Mouse (Mus musculus): ENCODE measurements around the gene Ggt5.

- TF ChIP-seq GATA1 (IDR thresholded peaks at IDR 0.05; ENCODE audit: borderline replicate concordance, low read length), result no peak
- TF ChIP-seq FLI1 (IDR thresholded peaks at IDR 0.05; ENCODE audit: low read length), result no peak
Observed at GRCm38 (mm10) chr10:75592585-75592984, 3.4 kb downstream of the Ggt5 start.
